Mouse (Mus musculus) forebrain, embryonic 15.5 days (tissue): ENCODE data around the gene Ahdc1. TPM values are rescaled to one million over a fixed set of nuclear protein-coding genes. Genes with fewer than 3 reads are reported as not detected.

Source experiments
- ATAC-seq: fragments of 200-750 bp; cut with Nextera tagmentation; replicated peaks from 2 replicates; pipeline ENCODE4 v1.8.0; 2017; ENCODE audit warnings: mild to moderate bottlenecking, moderate TSS enrichment, moderate library complexity
- H3K27ac ChIP-seq: fragments of 300-500 bp; sonication (generic); replicated peaks from 2 replicates; pipeline ENCODE4 v1.5.1; 2015; ENCODE audit warnings: mild to moderate bottlenecking, inconsistent platforms
- H3K27me3 ChIP-seq: fragments of 300-500 bp; sonication (generic); 2 replicates; pipeline ENCODE4 v1.6.1; 2015; ENCODE audit warnings: inconsistent platforms
- H3K36me3 ChIP-seq: fragments of 300-500 bp; sonication (generic); 2 replicates; pipeline ENCODE4 v1.6.1; 2015; ENCODE audit warnings: mild to moderate bottlenecking, inconsistent platforms
- H3K4me1 ChIP-seq: fragments of 300-500 bp; sonication (generic); 2 replicates; pipeline ENCODE4 v1.6.1; 2015; ENCODE audit warnings: inconsistent platforms
- H3K4me2 ChIP-seq: fragments of 300-500 bp; sonication (generic); replicated peaks from 2 replicates; pipeline ENCODE4 v1.6.1; 2015; ENCODE audit warnings: mild to moderate bottlenecking, inconsistent platforms
- H3K4me3 ChIP-seq: fragments of 300-500 bp; sonication (generic); 2 replicates; pipeline ENCODE4 v1.5.1; 2015; ENCODE audit warnings: mild to moderate bottlenecking, inconsistent platforms
- H3K9ac ChIP-seq: fragments of 300-500 bp; sonication (generic); replicated peaks from 2 replicates; pipeline ENCODE4 v1.6.1; 2015; ENCODE audit warnings: mild to moderate bottlenecking, inconsistent platforms
- H3K9me3 ChIP-seq: fragments of 300-500 bp; sonication (generic); 2 replicates; pipeline ENCODE4 v1.6.1; 2016; ENCODE audit warnings: inconsistent platforms
- WGBS: fragments of 180-500 bp; shearing (Covaris S2); methylation state at CpG from one replicate; pipeline ENCODE4 v1.1.7; 2015; ENCODE audit warnings: mixed read lengths; 5-methylcytosine and 5-hydroxymethylcytosine counted together
- polyA plus RNA-seq: library from polyadenylated mRNA; unstranded; fragments of >200 nt; fragmentation: Nextera tagmentation; extraction: Ambion mirVana; gene quantifications from 2 replicates; pipeline ENCODE4 v1.2.1, GENCODE M21; 2015

Ahdc1 gene
- polyA plus RNA-seq, 1 experiment from 2014 or later, result 14.2 TPM

- Histone ChIP-seq H3K27ac (peak overlapping the region; percentile 47; the same call in 1 of the 2 replicates), H3K4me3 (no peak overlapping the region), H3K9me3 (no peaks in the 10 kb centered on the region), H3K27me3 (no peaks in the 10 kb centered on the region), H3K4me1 (peaks cover 15% of the 10 kb centered on the region), H3K9ac (no peak overlapping the region), H3K36me3 (no peaks in the 10 kb centered on the region), H3K4me2 (no peak overlapping the region; the same call in 1 of the 2 replicates)
- 13% methylated on average over 10 of the region's 11 CpGs for WGBS
- ATAC-seq, result no peak
Measured at GRCm38 (mm10) chr4:133120833-133121321, 109.8 kb downstream of the Ahdc1 start.

GRCm38 (mm10) chr4:133121416-133121815, 110.4 kb downstream of the Ahdc1 start:
- Histone ChIP-seq H3K4me3 (no peak overlapping the region), H3K4me2 (no peak overlapping the region), H3K36me3 (no peaks in the 10 kb centered on the region), H3K27me3 (no peaks in the 10 kb centered on the region), H3K4me1 (peaks cover 15% of the 10 kb centered on the region), H3K9me3 (no peaks in the 10 kb centered on the region), H3K9ac (no peak overlapping the region), H3K27ac (no peak overlapping the region)
- no peak for ATAC-seq
- WGBS, result 67% methylated on average over 1 of the region's 1 CpGs

GRCm38 (mm10) chr4:133121974-133122637, 111.0 kb downstream of the Ahdc1 start:
- no peak for ATAC-seq
- no peak overlapping the region for H3K4me2 ChIP-seq
- H3K9me3 ChIP-seq, result no peaks in the 10 kb centered on the region
- 54% methylated on average over 5 of the region's 5 CpGs for WGBS
- H3K36me3 ChIP-seq, result no peaks in the 10 kb centered on the region
- no peak overlapping the region for H3K4me3 ChIP-seq
- no peak overlapping the region for H3K27ac ChIP-seq
- H3K27me3 ChIP-seq, result no peaks in the 10 kb centered on the region
- peaks cover 15% of the 10 kb centered on the region for H3K4me1 ChIP-seq
- H3K9ac ChIP-seq, result no peak overlapping the region

- Histone ChIP-seq H3K4me2 (no peak overlapping the region), H3K36me3 (no peaks in the 10 kb centered on the region), H3K9ac (no peak overlapping the region), H3K4me1 (peaks cover 19% of the 10 kb centered on the region), H3K27me3 (no peaks in the 10 kb centered on the region), H3K27ac (no peak overlapping the region), H3K4me3 (no peak overlapping the region), H3K9me3 (no peaks in the 10 kb centered on the region)
- 81% methylated on average over 3 of the region's 3 CpGs for WGBS
- ATAC-seq, result no peak
Measured at GRCm38 (mm10) chr4:133127079-133127478, 116.0 kb downstream of the Ahdc1 start.

Other genes starting within 250 kb of the Ahdc1 start
- gene Rpa2, start 242.9 kb upstream of the Ahdc1 start, polyA plus RNA-seq, result 63.2 and 69.4 TPM in 2 replicates
- gene Themis2, start 214.9 kb upstream of the Ahdc1 start, polyA plus RNA-seq, result 0.28 and 0.42 TPM in 2 replicates
- 52.8 and 57.8 TPM in 2 replicates for gene Ppp1r8, start 168.1 kb upstream of the Ahdc1 start, polyA plus RNA-seq
- gene Stx12, start 126.8 kb upstream of the Ahdc1 start, polyA plus RNA-seq, result 146 and 158 TPM in 2 replicates
- gene Fam76a, start 88.7 kb upstream of the Ahdc1 start, polyA plus RNA-seq, result 51.2 and 52.4 TPM in 2 replicates
- 0.06 TPM in 1 of 2 replicates, not detected in the other for gene Fgr, start 37.2 kb upstream of the Ahdc1 start, polyA plus RNA-seq
- gene Wasf2, start 119.2 kb downstream of the Ahdc1 start, polyA plus RNA-seq, result 31.8 and 33.6 TPM in 2 replicates
- gene Cd164l2, start 200.9 kb downstream of the Ahdc1 start, polyA plus RNA-seq, result 0.38 and 0.87 TPM in 2 replicates
- gene Gpr3, start 201.3 kb downstream of the Ahdc1 start, polyA plus RNA-seq, result 0.48 and 0.55 TPM in 2 replicates
- 1.7 and 1.8 TPM in 2 replicates for gene Map3k6, start 229.6 kb downstream of the Ahdc1 start, polyA plus RNA-seq